Mouse (Mus musculus) NIH3T3 (cell line): ENCODE results near the gene Rpl23.
"Not testable (repeated sequence)": the region's sequence is repeated elsewhere in the genome, so short reads cannot be mapped to it uniquely, and the experiment has no call there.

Experiments used
- DNase-seq: peaks from one replicate; pipeline ENCODE4 v3.0.0-alpha.2; 2012; ENCODE audit warnings: low read depth

Gene Rpl23

GRCm38 (mm10) chr11:97766154-97766881 lies 15.9 kb downstream of the Rpl23 start, which contains the start of gene Cwc25:
Gene Cwc25 (minus strand): TSS chr11:97766556.
- peak; percentile 98 for DNase-seq

- DNase-seq: no peak
Measured at GRCm38 (mm10) chr11:97761638-97762037, 20.6 kb downstream of the Rpl23 start.

GRCm38 (mm10) chr11:97758942-97759341 lies 23.3 kb downstream of the Rpl23 start:
- DNase-seq: no peak

- DNase-seq: no peak
Measured at GRCm38 (mm10) chr11:97758125-97758524, 24.1 kb downstream of the Rpl23 start.

DNA sequence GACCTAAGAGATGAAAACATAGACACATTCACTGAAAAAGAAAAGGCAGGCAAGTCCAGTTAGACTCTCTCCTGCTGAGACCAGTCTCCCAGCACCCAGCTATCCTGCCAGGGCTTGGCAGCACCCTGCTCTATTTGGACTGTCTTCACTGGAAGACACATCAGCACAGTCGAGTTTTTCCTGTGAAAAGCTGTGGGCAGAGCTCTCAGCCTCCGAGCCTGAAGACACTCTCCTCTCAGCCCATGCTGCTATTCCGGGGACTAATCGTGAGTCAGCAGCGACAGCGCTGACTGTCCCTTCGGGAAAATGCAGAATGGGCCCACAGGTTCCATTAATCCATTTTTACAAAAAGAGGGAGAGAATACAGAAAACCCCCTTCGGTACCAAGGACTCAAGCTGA lies 29.0 kb downstream of the Rpl23 start:
- DNase-seq: no peak

GRCm38 (mm10) chr11:97748496-97748895 lies 33.7 kb downstream of the Rpl23 start:
- DNase-seq: no peak

- no peak for DNase-seq
Measured at GRCm38 (mm10) chr11:97747773-97748172, 34.5 kb downstream of the Rpl23 start.

GRCm38 (mm10) chr11:97745331-97745721 lies 36.9 kb downstream of the Rpl23 start:
- DNase-seq: no peak

- DNase-seq: peak; percentile 99
Measured at GRCm38 (mm10) chr11:97744718-97745330, 37.4 kb downstream of the Rpl23 start.

GRCm38 (mm10) chr11:97744063-97744717 lies 38.0 kb downstream of the Rpl23 start, which contains the start of gene Pip4k2b:
Gene Pip4k2b (minus strand): TSS chr11:97744704.
- no peak for DNase-seq

DNA sequence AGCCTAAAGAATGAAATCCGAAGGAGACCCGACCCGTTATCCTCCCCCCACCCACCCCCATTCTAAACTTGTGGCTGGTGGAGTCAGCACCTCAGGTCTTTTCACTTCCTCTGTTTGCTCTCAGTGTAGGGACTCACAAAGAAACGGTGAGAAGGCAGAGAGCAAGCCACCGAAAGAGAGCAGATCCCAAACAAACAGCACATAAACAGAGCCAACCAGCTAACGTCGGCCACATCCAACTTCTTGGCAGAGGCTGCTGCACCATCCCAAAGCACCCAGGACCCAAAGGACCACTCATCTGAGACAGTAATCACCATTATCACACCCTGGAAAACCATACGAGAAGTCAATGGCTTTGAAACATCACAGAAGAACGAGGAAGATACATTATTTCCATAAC lies 38.8 kb downstream of the Rpl23 start:
- DNase-seq: no peak

- DNase-seq: no peak
Measured at GRCm38 (mm10) chr11:97742591-97742990, 39.6 kb downstream of the Rpl23 start.

- DNase-seq: no peak
Measured at GRCm38 (mm10) chr11:97742157-97742556, 40.1 kb downstream of the Rpl23 start.

DNA sequence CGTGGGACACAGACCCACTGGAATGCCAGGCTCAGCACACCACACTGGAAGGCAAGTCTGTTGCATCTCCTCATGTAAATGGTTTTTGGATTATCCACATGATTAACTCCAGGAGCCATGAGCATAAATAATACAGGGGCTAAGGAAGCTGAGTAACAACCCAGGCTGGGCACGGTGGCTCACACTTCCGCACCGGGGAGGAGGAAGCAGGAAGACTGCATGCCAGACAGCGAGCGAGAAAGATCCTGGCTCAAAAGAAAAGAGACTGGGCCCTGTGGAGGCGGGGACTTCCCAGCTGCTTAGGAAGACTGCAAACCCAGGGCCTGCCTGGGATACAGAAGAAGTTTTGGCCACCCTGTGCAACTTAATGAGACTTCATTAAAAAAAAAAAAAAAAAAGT lies 42.0 kb downstream of the Rpl23 start:
- peak; percentile 20 for DNase-seq

DNA sequence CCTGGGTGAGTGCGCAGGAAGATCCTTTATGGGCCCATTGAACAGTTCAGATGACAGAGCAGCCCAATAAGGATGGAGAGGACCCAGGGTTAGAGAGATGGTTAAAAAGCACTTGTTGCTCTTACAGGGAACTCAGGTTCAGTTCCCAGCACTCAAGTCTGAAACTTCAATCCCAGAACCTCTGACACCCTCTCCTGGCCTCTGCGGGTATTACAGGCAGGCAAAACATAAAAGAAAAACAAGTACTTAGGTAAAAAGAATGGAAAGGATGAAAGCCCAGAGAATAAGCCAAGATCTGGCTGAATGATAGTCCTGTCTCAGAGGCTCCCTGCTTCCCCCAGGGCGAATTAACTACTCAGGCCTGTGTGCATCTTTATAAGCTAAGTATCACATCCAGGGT lies 43.1 kb downstream of the Rpl23 start:
- DNase-seq: peak; percentile 19

DNA sequence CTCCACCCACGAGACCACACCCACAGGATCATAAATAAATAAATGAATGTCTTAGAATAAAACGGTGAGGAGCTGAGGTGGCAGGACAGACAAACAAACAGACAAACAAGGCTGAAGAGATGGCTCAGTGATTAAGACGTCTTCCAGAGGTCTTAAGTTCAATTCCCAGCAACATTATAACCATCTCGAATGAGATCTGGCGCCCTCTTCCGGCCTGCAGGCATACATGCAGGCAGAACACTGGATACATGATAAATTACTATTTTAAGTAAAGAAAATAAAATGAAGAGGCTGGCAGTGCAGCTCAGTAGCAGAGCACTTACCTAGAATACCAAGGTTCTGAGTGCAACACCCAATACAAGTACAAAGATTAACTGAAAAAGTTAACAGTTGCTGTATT lies 43.5 kb downstream of the Rpl23 start:
- DNase-seq: peak; percentile 56

DNA sequence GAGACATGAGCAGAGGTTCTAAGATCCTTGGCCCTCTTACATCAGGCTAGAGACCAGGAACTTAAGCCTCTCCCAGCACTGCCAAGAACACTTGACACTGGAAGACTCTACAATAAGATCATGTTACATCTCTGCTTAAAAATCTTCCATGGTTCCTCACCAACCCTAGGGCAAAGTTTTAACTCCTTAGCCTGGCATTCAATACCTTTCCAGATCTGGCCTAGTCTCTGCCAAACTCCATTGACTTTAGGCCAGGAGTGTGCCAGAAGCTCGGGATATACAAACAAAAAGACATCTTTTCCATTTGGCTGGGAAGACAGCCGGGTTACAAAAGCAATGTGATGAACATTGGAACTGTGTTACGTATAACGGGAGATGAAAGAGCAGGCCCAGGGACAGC lies 44.6 kb downstream of the Rpl23 start:
- DNase-seq: peak; percentile 59

DNA sequence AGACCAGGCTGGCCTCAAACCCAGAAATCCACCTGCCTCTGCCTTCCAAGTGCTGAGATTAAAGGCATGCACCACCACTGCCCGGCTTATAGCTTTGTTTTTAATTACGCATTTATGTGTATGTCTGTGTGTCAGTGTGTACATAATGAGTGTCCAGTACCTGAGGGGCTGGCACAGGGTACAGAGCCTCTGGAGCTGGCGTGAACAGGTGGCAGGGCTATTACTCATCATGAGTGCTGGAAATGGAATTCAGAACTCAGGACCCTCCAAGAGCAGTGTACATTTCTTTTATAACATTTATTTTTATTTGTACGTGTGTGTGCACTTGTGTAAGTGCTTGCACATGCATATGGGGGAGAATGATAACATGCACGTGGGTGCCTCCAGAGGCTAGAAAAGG lies 45.6 kb downstream of the Rpl23 start:
- DNase-seq: no peak

DNA sequence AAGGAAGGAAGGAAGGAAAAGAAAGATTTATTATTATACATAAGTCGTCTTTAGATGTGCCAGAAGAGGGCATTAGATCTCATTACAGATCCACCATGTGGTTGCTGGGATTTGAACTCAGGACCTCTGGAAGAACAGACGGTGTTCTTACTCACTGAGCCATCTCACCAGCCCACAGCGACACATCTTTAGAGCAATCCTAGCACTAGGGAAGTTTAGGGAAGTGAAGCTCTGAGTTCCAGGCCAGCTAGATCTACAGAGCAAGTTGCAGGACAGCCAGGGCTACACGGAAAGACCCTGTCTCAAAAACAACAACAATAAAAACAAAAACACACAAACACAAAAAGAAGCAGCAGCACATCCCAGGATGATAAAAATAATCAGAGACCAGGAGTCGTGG lies 47.4 kb downstream of the Rpl23 start:
- DNase-seq: not testable (repeated sequence)

GRCm38 (mm10) chr11:97733689-97734088 lies 48.5 kb downstream of the Rpl23 start:
- no peak for DNase-seq

- no peak for DNase-seq
Measured at GRCm38 (mm10) chr11:97728730-97729129, 53.5 kb downstream of the Rpl23 start.

DNA sequence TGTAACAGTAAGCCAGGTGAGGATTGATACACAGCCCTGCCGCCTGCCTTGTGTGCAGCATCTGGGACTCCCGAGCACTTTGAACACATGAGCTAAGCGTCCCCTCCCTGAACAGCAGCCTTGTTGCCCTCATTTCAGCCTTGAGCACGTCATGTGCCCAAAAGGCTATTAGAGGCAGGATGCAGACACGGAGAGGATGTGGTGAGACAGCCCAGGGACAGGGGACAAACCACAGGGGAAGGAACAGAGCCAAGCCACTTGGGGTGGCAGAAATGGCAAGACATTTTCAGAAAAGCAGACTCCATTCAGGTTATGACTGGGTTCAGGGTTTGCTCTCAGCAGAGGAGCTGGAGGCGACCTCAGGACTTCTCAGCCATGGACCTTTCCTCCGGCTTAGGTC lies 53.9 kb downstream of the Rpl23 start:
- DNase-seq: no peak
